Mouse (Mus musculus): ENCODE measurements at regions not wholly inside any gene's neighbourhood (a gene's known extent, or its start where the extent isn't known, plus 50 kb on each side); places are given as distances from the start of the nearest gene placed in this dataset.
"Not testable (repeated sequence)": the region's sequence is repeated elsewhere in the genome, so short reads cannot be mapped to it uniquely, and the experiment has no call there.

DNA sequence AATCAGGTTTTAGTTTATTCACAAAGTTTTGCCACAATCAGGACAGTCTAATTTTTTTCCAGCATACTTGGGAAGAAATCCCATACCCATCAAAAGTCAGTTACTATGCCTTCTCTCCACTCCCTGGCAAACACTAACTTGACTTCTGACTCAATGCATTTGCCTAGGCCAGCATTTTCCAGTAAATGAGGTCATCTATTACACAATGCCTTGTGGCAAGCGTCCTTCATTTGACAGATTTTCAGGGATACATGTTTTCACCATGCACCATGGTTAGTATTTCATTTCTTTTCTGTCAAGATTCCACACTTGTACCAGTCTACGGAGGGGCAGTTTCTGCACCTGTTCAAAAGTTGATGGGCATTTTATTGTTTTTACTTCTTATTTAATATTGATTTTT is 88.4 kb upstream of the Slc2a12 start:
- H3K4me3 ChIP-seq; H3K79me2 ChIP-seq (replicated peaks; ENCODE audit: control insufficient read depth, insufficient read depth, low read length); H3K9ac ChIP-seq (ENCODE audit: low read depth, low read length); H3K4me1 ChIP-seq (ENCODE audit: control insufficient read depth, insufficient read depth, low read length); H3K27ac ChIP-seq; intact Hi-C loops (cut with DNase I); H3K27me3 ChIP-seq (ENCODE audit: control insufficient read depth, insufficient read depth, low read length); DNase-seq; H3K36me3 ChIP-seq (ENCODE audit: control insufficient read depth, insufficient read depth, low read length): not testable (repeated sequence)
- whole genome bisulfite sequencing: 82% methylated on average over 2 of the region's 2 CpGs

- H3K4me3 ChIP-seq; H3K27me3 ChIP-seq (ENCODE audit: control insufficient read depth, insufficient read depth, low read length); H3K9ac ChIP-seq (ENCODE audit: low read depth, low read length); DNase-seq; H3K79me2 ChIP-seq (replicated peaks; ENCODE audit: control insufficient read depth, insufficient read depth, low read length); H3K4me1 ChIP-seq (ENCODE audit: control insufficient read depth, insufficient read depth, low read length); H3K27ac ChIP-seq; H3K36me3 ChIP-seq (ENCODE audit: control insufficient read depth, insufficient read depth, low read length): not testable (repeated sequence)
- intact Hi-C loops (cut with DNase I): loop anchor here (5.0 kb wide), 1 partner anchor 77 kb away; no protein-coding TSS in a partner anchor
- WGBS: 64% methylated on average over 16 of the region's 16 CpGs
Measured at GRCm38 (mm10) chr10:22569250-22570010, 75.4 kb upstream of the Slc2a12 start.

GRCm38 (mm10) chr10:22574048-22574447 is 70.8 kb upstream of the Slc2a12 start:
- not testable (repeated sequence) for H3K4me3 ChIP-seq; H3K4me1 ChIP-seq (ENCODE audit: control insufficient read depth, insufficient read depth, low read length); H3K79me2 ChIP-seq (replicated peaks; ENCODE audit: control insufficient read depth, insufficient read depth, low read length); H3K36me3 ChIP-seq (ENCODE audit: control insufficient read depth, insufficient read depth, low read length); H3K9ac ChIP-seq (ENCODE audit: low read depth, low read length); H3K27ac ChIP-seq; H3K27me3 ChIP-seq (ENCODE audit: control insufficient read depth, insufficient read depth, low read length); DNase-seq
- WGBS: 87% methylated on average over 4 of the region's 4 CpGs
- intact Hi-C loops (cut with DNase I): loop anchor here (5.0 kb wide), 1 partner anchor 82 kb away; no protein-coding TSS in a partner anchor

- H3K27ac ChIP-seq; H3K79me2 ChIP-seq (replicated peaks; ENCODE audit: control insufficient read depth, insufficient read depth, low read length); H3K4me3 ChIP-seq; H3K27me3 ChIP-seq (ENCODE audit: control insufficient read depth, insufficient read depth, low read length); H3K4me1 ChIP-seq (ENCODE audit: control insufficient read depth, insufficient read depth, low read length); H3K9ac ChIP-seq (ENCODE audit: low read depth, low read length); H3K36me3 ChIP-seq (ENCODE audit: control insufficient read depth, insufficient read depth, low read length): not testable (repeated sequence)
- 16% methylated on average over 3 of the region's 3 CpGs for WGBS
- DNase-seq: peak; percentile 13 to 30
- peak; percentile 73 for TF ChIP-seq CTCF (IDR thresholded peaks at IDR 0.05)
- intact Hi-C loops (cut with DNase I): loop anchor here (1.0 to 5.0 kb wide), 4 partner anchors 135 to 545 kb away; no protein-coding TSS in a partner anchor
Measured at GRCm38 (mm10) chr10:22579426-22579825, 65.4 kb upstream of the Slc2a12 start.

- H3K27ac ChIP-seq; intact Hi-C loops (cut with DNase I); H3K79me2 ChIP-seq (replicated peaks; ENCODE audit: control insufficient read depth, insufficient read depth, low read length); H3K4me3 ChIP-seq; DNase-seq; H3K36me3 ChIP-seq (ENCODE audit: control insufficient read depth, insufficient read depth, low read length); H3K9ac ChIP-seq (ENCODE audit: low read depth, low read length); H3K4me1 ChIP-seq (ENCODE audit: control insufficient read depth, insufficient read depth, low read length); H3K27me3 ChIP-seq (ENCODE audit: control insufficient read depth, insufficient read depth, low read length): not testable (repeated sequence)
- WGBS: 70% methylated on average over 9 of the region's 9 CpGs
Measured at GRCm38 (mm10) chr10:22581300-22581699, 63.5 kb upstream of the Slc2a12 start.

DNA sequence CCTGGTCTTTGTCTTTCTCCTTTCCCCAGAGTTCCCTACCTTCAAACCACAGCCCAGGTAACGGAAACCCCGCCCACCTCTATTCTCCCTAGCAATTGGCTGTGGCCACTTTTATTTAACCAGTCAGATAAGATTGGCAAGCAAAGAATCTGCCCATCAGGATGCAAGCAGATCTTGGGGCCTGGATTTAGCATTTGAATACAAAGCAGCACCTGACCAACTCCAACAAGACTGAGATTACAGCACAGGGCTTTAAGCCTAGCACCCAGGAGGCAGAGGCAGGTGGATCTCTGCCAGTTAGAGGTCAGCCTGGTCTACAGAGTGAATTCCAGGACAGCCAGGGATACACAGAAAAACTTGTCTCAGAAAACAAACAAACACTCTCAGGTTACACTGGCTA is 61.5 kb upstream of the Slc2a12 start:
- H3K27ac ChIP-seq; H3K9ac ChIP-seq (ENCODE audit: low read depth, low read length); intact Hi-C loops (cut with DNase I); H3K36me3 ChIP-seq (ENCODE audit: control insufficient read depth, insufficient read depth, low read length); H3K79me2 ChIP-seq (replicated peaks; ENCODE audit: control insufficient read depth, insufficient read depth, low read length); DNase-seq; H3K27me3 ChIP-seq (ENCODE audit: control insufficient read depth, insufficient read depth, low read length); H3K4me3 ChIP-seq; H3K4me1 ChIP-seq (ENCODE audit: control insufficient read depth, insufficient read depth, low read length): not testable (repeated sequence)
- 83% methylated on average over 2 of the region's 2 CpGs for WGBS

DNA sequence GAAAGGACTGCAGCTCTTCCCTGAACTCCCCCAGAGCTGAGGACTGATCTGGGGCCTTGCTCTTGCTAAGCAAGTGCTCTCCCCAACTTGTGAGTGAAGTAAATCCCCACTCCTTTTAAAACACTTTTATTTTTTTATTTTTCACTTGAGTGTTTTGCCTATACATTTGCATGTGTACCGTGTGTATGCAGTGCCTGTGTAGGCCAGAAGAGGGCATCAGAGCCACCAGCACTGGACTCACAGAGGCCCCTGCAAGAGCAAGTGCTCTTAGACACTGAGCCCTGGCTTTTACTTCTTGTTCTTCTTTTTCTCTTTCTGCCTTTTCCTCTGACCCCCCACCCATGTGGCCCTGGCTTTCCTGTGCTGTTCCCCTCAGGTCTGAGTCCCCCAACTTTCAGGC is 56.2 kb upstream of the Slc2a12 start:
- H3K9ac ChIP-seq (ENCODE audit: low read depth, low read length); H3K27ac ChIP-seq; H3K4me3 ChIP-seq; H3K27me3 ChIP-seq (ENCODE audit: control insufficient read depth, insufficient read depth, low read length); H3K79me2 ChIP-seq (replicated peaks; ENCODE audit: control insufficient read depth, insufficient read depth, low read length); DNase-seq; H3K4me1 ChIP-seq (ENCODE audit: control insufficient read depth, insufficient read depth, low read length); intact Hi-C loops (cut with DNase I); H3K36me3 ChIP-seq (ENCODE audit: control insufficient read depth, insufficient read depth, low read length): not testable (repeated sequence)
- WGBS: 97% methylated on average over 1 of the region's 1 CpGs

DNA sequence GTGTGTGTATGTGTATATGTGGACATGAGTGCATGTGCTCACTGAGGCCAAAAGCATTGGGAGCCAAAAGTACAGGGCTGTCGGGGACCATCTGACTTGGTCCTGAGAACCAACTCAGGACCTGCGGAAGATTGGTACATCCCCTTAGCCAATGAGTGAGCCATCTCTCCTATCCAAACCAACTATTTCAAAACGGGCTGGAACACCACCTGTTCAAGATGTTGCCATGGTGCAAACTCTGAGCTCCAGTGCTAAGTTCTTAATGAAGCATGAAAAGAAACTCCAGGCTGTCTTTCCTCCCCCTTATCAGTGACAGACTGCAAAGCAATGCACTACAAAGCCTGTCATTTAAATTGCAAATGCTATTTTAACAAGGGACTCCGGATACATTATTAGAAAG is 53.1 kb upstream of the Slc2a12 start:
- H3K4me3 ChIP-seq; DNase-seq; H3K4me1 ChIP-seq (ENCODE audit: control insufficient read depth, insufficient read depth, low read length); H3K36me3 ChIP-seq (ENCODE audit: control insufficient read depth, insufficient read depth, low read length); H3K79me2 ChIP-seq (replicated peaks; ENCODE audit: control insufficient read depth, insufficient read depth, low read length); H3K27me3 ChIP-seq (ENCODE audit: control insufficient read depth, insufficient read depth, low read length); intact Hi-C loops (cut with DNase I); H3K9ac ChIP-seq (ENCODE audit: low read depth, low read length); H3K27ac ChIP-seq: not testable (repeated sequence)
- 49% methylated on average over 4 of the region's 4 CpGs for WGBS

DNA sequence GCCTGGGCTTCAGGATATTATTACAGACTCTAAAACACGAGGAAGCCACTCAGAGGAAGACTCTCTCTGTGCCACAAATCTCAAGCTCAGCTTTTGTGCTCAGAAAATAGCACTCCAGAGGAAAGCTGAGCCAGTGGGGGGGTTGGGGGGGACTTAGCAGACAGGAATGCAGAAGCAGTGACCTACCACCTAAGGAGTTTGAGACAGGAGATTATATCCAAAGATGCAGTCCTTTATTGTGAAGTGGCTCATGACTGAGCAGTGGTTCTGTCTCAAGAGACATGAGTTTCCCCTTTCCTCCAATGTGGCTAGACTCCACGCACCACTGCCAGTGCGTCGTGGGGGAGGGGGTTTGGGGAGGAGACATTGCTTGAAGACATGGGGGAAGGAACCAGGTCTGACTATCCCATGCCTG is 52.6 kb upstream of the Slc2a12 start:
- WGBS: 24% methylated on average over 4 of the region's 4 CpGs
- intact Hi-C loops (cut with DNase I): not testable (repeated sequence)

DNA sequence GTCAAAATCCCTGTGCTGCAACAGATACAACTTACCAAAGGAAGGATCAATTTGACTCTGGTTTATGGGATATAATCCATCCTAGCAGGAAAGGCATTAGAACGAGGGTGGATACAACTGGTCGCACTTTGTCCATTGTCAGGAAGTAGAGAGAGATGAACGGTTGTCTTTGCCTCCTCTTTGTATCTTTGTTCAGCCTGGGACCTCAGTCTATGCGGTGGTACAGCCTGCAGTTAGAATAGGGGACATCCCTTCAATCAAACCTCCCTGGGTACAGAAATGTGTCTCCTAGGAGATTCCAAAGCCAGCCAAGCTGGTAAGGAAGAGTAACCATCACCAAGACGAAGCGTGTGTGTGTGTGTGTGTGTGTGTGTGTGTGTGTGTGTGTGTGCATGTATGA is 52.1 kb upstream of the Slc2a12 start:
- WGBS: 82% methylated on average over 6 of the region's 6 CpGs
- H3K36me3 ChIP-seq (ENCODE audit: control insufficient read depth, insufficient read depth, low read length); H3K27me3 ChIP-seq (ENCODE audit: control insufficient read depth, insufficient read depth, low read length); H3K27ac ChIP-seq; H3K9ac ChIP-seq (ENCODE audit: low read depth, low read length); DNase-seq; intact Hi-C loops (cut with DNase I); H3K4me3 ChIP-seq; H3K4me1 ChIP-seq (ENCODE audit: control insufficient read depth, insufficient read depth, low read length); H3K79me2 ChIP-seq (replicated peaks; ENCODE audit: control insufficient read depth, insufficient read depth, low read length): not testable (repeated sequence)

More for the DNA sequence above, 52.6 kb upstream of the Slc2a12 start:
- H3K79me2 ChIP-seq (replicated peaks; ENCODE audit: control insufficient read depth, insufficient read depth, low read length); H3K9ac ChIP-seq (ENCODE audit: low read depth, low read length); H3K4me3 ChIP-seq; DNase-seq; H3K27ac ChIP-seq; H3K36me3 ChIP-seq (ENCODE audit: control insufficient read depth, insufficient read depth, low read length); H3K27me3 ChIP-seq (ENCODE audit: control insufficient read depth, insufficient read depth, low read length); H3K4me1 ChIP-seq (ENCODE audit: control insufficient read depth, insufficient read depth, low read length): not testable (repeated sequence)

Data from heart, adult 2 months (tissue).